Mouse (Mus musculus): ENCODE results near the gene Ccdc50.

GRCm38 (mm10) chr16:27370700-27371099 is 18.0 kb upstream of the Ccdc50 start:
- no peak for TF ChIP-seq CTCF (IDR thresholded peaks at IDR 0.05; ENCODE audit: control insufficient read depth, insufficient read depth, low read length)
- TF ChIP-seq POLR2A (IDR thresholded peaks at IDR 0.05; ENCODE audit: borderline replicate concordance, control insufficient read depth, low read depth, low read length): no peak

Data from bone marrow, adult 2 months (tissue).